Mouse (Mus musculus): ENCODE measurements at regions not wholly inside any gene's neighbourhood (a gene's known extent, or its start where the extent isn't known, plus 50 kb on each side); places are given as distances from the start of the nearest gene placed in this dataset.

GRCm38 (mm10) chr1:189156906-189157305, 149.3 kb upstream of the Kctd3 start:
- TF ChIP-seq POLR2A (IDR thresholded peaks at IDR 0.05; ENCODE audit: low read depth, low read length) (no peak), CTCF (IDR thresholded peaks at IDR 0.05; ENCODE audit: extremely low read depth, insufficient read length, insufficient replicate concordance, low read depth, low read length) (no peak)
